In genomic region chr17:24894061-24894994, GRCm38 (mm10) we compare ENCODE assay signal across 8 mouse cellular contexts. TPM values are rescaled to one million over a fixed set of nuclear protein-coding genes. Genes with fewer than 3 reads are reported as not detected.
DNase-seq lines count a peak whose midpoint lies in the region; ATAC-seq lines count a peak whose summit lies in the region.

No protein-coding gene starts in this region.

- no peaks in the 10 kb centered on the region for H3K9me3 ChIP-seq in heart, embryonic 10.5 days
- H3K9me3 ChIP-seq in embryonic facial prominence, embryonic 15.5 days (replicated peaks), result no peaks in the 10 kb centered on the region
- no peaks in the 10 kb centered on the region for H3K9me3 ChIP-seq in limb, embryonic 12.5 days
- no peaks in the 10 kb centered on the region for H3K9me3 ChIP-seq in neural tube, embryonic 15.5 days (replicated peaks)

- H3K36me3 ChIP-seq in heart, embryonic 10.5 days, result peaks cover 69% of the 10 kb centered on the region
- H3K36me3 ChIP-seq in embryonic facial prominence, embryonic 15.5 days, result peaks cover 62% of the 10 kb centered on the region
- peaks cover 63% of the 10 kb centered on the region for H3K36me3 ChIP-seq in limb, embryonic 12.5 days
- H3K36me3 ChIP-seq in neural tube, embryonic 15.5 days, result peaks cover 60% of the 10 kb centered on the region

- peak overlapping the region; percentile 95 for H3K4me2 ChIP-seq in embryonic facial prominence, embryonic 15.5 days (replicated peaks)
- peak overlapping the region; percentile 92 for H3K4me2 ChIP-seq in limb, embryonic 12.5 days
- H3K4me2 ChIP-seq in neural tube, embryonic 15.5 days, result peak overlapping the region; percentile 99

- DNase-seq in heart, embryonic 10.5 days (ENCODE audit: low spot score), result no peak
- DNase-seq in heart, adult 18-20 months, result no peak
- no peak for DNase-seq in left cerebral cortex, postnatal 36 days (ENCODE audit: low spot score in 2 of 2)
- no peak for DNase-seq in layer of hippocampus, postnatal 14 days (ENCODE audit: low spot score in 2 of 2)

- intact Hi-C loops in left cerebral cortex, postnatal 36 days (cut with DNase I), result no loop called here

- H3K27ac ChIP-seq in heart, embryonic 10.5 days, result peak overlapping the region; percentile 94
- peak overlapping the region; percentile 91 for H3K27ac ChIP-seq in embryonic facial prominence, embryonic 15.5 days (replicated peaks)
- peak overlapping the region; percentile 82 for H3K27ac ChIP-seq in limb, embryonic 12.5 days
- peak overlapping the region; percentile 88 for H3K27ac ChIP-seq in neural tube, embryonic 15.5 days (replicated peaks)

- 11% methylated on average over 31 of the region's 31 CpGs for whole genome bisulfite sequencing in heart, embryonic 10.5 days
- WGBS in embryonic facial prominence, embryonic 15.5 days, result 9% methylated on average over 31 of the region's 31 CpGs
- WGBS in limb, embryonic 12.5 days, result 9% methylated on average over 31 of the region's 31 CpGs
- WGBS in neural tube, embryonic 15.5 days, result 12% methylated on average over 31 of the region's 31 CpGs

- no peaks in the 10 kb centered on the region for H3K27me3 ChIP-seq in heart, embryonic 10.5 days (ENCODE audit: insufficient read depth, poor library complexity, severe bottlenecking)
- no peaks in the 10 kb centered on the region for H3K27me3 ChIP-seq in embryonic facial prominence, embryonic 15.5 days
- H3K27me3 ChIP-seq in limb, embryonic 12.5 days, result no peaks in the 10 kb centered on the region
- no peaks in the 10 kb centered on the region for H3K27me3 ChIP-seq in neural tube, embryonic 15.5 days (replicated peaks)

- peaks cover 47% of the 10 kb centered on the region for H3K4me1 ChIP-seq in heart, embryonic 10.5 days
- H3K4me1 ChIP-seq in embryonic facial prominence, embryonic 15.5 days, result peaks cover 43% of the 10 kb centered on the region
- peaks cover 40% of the 10 kb centered on the region for H3K4me1 ChIP-seq in limb, embryonic 12.5 days (replicated peaks)
- H3K4me1 ChIP-seq in neural tube, embryonic 15.5 days, result peaks cover 65% of the 10 kb centered on the region

- peak overlapping the region; percentile 93 for H3K4me3 ChIP-seq in heart, embryonic 10.5 days
- H3K4me3 ChIP-seq in embryonic facial prominence, embryonic 15.5 days (replicated peaks), result peak overlapping the region; percentile 84
- peak overlapping the region; percentile 92 for H3K4me3 ChIP-seq in limb, embryonic 12.5 days (replicated peaks)
- H3K4me3 ChIP-seq in neural tube, embryonic 15.5 days (replicated peaks), result peak overlapping the region; percentile 87

- H3K9ac ChIP-seq in embryonic facial prominence, embryonic 15.5 days, result peak overlapping the region; percentile 83
- H3K9ac ChIP-seq in limb, embryonic 12.5 days (replicated peaks), result peak overlapping the region; percentile 90
- H3K9ac ChIP-seq in neural tube, embryonic 15.5 days (replicated peaks), result peak overlapping the region; percentile 93

- peak; percentile 7 for ATAC-seq in CD4-positive, CD25-positive, alpha-beta regulatory T cell, adult 4 months
- no peak for ATAC-seq in embryonic facial prominence, embryonic 15.5 days (ENCODE audit: insufficient number of reproducible peaks, low FRiP score, low TSS enrichment, low read depth)
- ATAC-seq in limb, embryonic 12.5 days (ENCODE audit: insufficient number of reproducible peaks, insufficient read depth, low FRiP score, low TSS enrichment, low read depth), result no peak
- ATAC-seq in neural tube, embryonic 15.5 days (ENCODE audit: low FRiP score), result peak; percentile 33

RNA-seq across cellular contexts. Expression of gene Eme2, which starts 0.6 kb away (rescaled TPM):
- 25.6 and 28.0 TPM in 2 replicates for polyA plus RNA-seq in heart, embryonic 10.5 days (2016; fragmentation: Nextera tagmentation; extraction: Ambion mirVana)
- total RNA-seq in heart, adult 18-20 months (2021), result 10 to 100 TPM; 18.4 to 22.3 TPM
- 10 to 100 TPM; 19.9 to 41.4 TPM for polyA plus RNA-seq in CD4-positive, CD25-positive, alpha-beta regulatory T cell, adult 4 months (2017; shearing (Covaris generic))
- polyA plus RNA-seq in embryonic facial prominence, embryonic 15.5 days (2015; fragmentation: Nextera tagmentation; extraction: Ambion mirVana), result 28.5 and 32.6 TPM in 2 replicates
- 32.8 and 47.1 TPM in 2 replicates for polyA plus RNA-seq in limb, embryonic 12.5 days (2016; fragmentation: Nextera tagmentation; extraction: Ambion mirVana)
- polyA plus RNA-seq in neural tube, embryonic 15.5 days (2015; fragmentation: Nextera tagmentation; extraction: Ambion mirVana), result 27.9 and 31.3 TPM in 2 replicates
- total RNA-seq in left cerebral cortex, postnatal 36 days (2021), result 10 to 100 TPM; 47.4 to 60.0 TPM
- total RNA-seq in layer of hippocampus, postnatal 14 days (2021), result 10 to 100 TPM; 66.9 to 83.2 TPM

RNA-seq across cellular contexts. Expression of gene Mrps34, which starts 0.6 kb away (rescaled TPM):
- 109 and 117 TPM in 2 replicates for polyA plus RNA-seq in heart, embryonic 10.5 days (2016; fragmentation: Nextera tagmentation; extraction: Ambion mirVana)
- 100 to 1,000 TPM in 1 of 2 experiments, 10 to 100 TPM in 1; 99.9 to 125 TPM for total RNA-seq in heart, adult 18-20 months (2021)
- 10 to 100 TPM; 74.5 to 78.5 TPM for polyA plus RNA-seq in CD4-positive, CD25-positive, alpha-beta regulatory T cell, adult 4 months (2017; shearing (Covaris generic))
- polyA plus RNA-seq in embryonic facial prominence, embryonic 15.5 days (2015; fragmentation: Nextera tagmentation; extraction: Ambion mirVana), result 86.8 and 92.3 TPM in 2 replicates
- polyA plus RNA-seq in limb, embryonic 12.5 days (2016; fragmentation: Nextera tagmentation; extraction: Ambion mirVana), result 89.5 and 94.8 TPM in 2 replicates
- 89.0 and 89.5 TPM in 2 replicates for polyA plus RNA-seq in neural tube, embryonic 15.5 days (2015; fragmentation: Nextera tagmentation; extraction: Ambion mirVana)
- total RNA-seq in left cerebral cortex, postnatal 36 days (2021), result 10 to 100 TPM; 61.8 to 74.6 TPM
- total RNA-seq in layer of hippocampus, postnatal 14 days (2021), result 10 to 100 TPM; 73.0 to 76.3 TPM

RNA-seq across cellular contexts. Expression of gene Nme3, which starts 2.0 kb away (rescaled TPM):
- polyA plus RNA-seq in heart, embryonic 10.5 days (2016; fragmentation: Nextera tagmentation; extraction: Ambion mirVana), result 30.5 and 41.4 TPM in 2 replicates
- 10 to 100 TPM; 33.8 to 36.0 TPM for total RNA-seq in heart, adult 18-20 months (2021)
- polyA plus RNA-seq in CD4-positive, CD25-positive, alpha-beta regulatory T cell, adult 4 months (2017; shearing (Covaris generic)), result 10 to 100 TPM; 40.7 to 52.5 TPM
- 48.2 and 52.0 TPM in 2 replicates for polyA plus RNA-seq in embryonic facial prominence, embryonic 15.5 days (2015; fragmentation: Nextera tagmentation; extraction: Ambion mirVana)
- 46.2 and 46.5 TPM in 2 replicates for polyA plus RNA-seq in limb, embryonic 12.5 days (2016; fragmentation: Nextera tagmentation; extraction: Ambion mirVana)
- polyA plus RNA-seq in neural tube, embryonic 15.5 days (2015; fragmentation: Nextera tagmentation; extraction: Ambion mirVana), result 92.9 and 105 TPM in 2 replicates
- 10 to 100 TPM; 41.4 to 54.3 TPM for total RNA-seq in left cerebral cortex, postnatal 36 days (2021)
- total RNA-seq in layer of hippocampus, postnatal 14 days (2021), result 10 to 100 TPM; 48.6 to 53.8 TPM

RNA-seq across cellular contexts. Expression of gene Spsb3, which starts 7.9 kb away (rescaled TPM):
- 31.1 and 36.1 TPM in 2 replicates for polyA plus RNA-seq in heart, embryonic 10.5 days (2016; fragmentation: Nextera tagmentation; extraction: Ambion mirVana)
- 10 to 100 TPM; 28.1 to 34.0 TPM for total RNA-seq in heart, adult 18-20 months (2021)
- 10 to 100 TPM; 53.0 to 59.5 TPM for polyA plus RNA-seq in CD4-positive, CD25-positive, alpha-beta regulatory T cell, adult 4 months (2017; shearing (Covaris generic))
- polyA plus RNA-seq in embryonic facial prominence, embryonic 15.5 days (2015; fragmentation: Nextera tagmentation; extraction: Ambion mirVana), result 43.5 and 45.3 TPM in 2 replicates
- 40.4 and 46.1 TPM in 2 replicates for polyA plus RNA-seq in limb, embryonic 12.5 days (2016; fragmentation: Nextera tagmentation; extraction: Ambion mirVana)
- 77.6 and 84.2 TPM in 2 replicates for polyA plus RNA-seq in neural tube, embryonic 15.5 days (2015; fragmentation: Nextera tagmentation; extraction: Ambion mirVana)
- 10 to 100 TPM; 56.4 to 63.7 TPM for total RNA-seq in left cerebral cortex, postnatal 36 days (2021)
- total RNA-seq in layer of hippocampus, postnatal 14 days (2021), result 10 to 100 TPM; 40.9 to 41.2 TPM

RNA-seq across cellular contexts. Expression of gene Nubp2, which starts 8.2 kb away (rescaled TPM):
- polyA plus RNA-seq in heart, embryonic 10.5 days (2016; fragmentation: Nextera tagmentation; extraction: Ambion mirVana), result 59.1 and 71.0 TPM in 2 replicates
- 10 to 100 TPM; 20.0 to 21.3 TPM for total RNA-seq in heart, adult 18-20 months (2021)
- polyA plus RNA-seq in CD4-positive, CD25-positive, alpha-beta regulatory T cell, adult 4 months (2017; shearing (Covaris generic)), result 100 to 1,000 TPM in 1 of 2 experiments, 10 to 100 TPM in 1; 76.6 to 104 TPM
- polyA plus RNA-seq in embryonic facial prominence, embryonic 15.5 days (2015; fragmentation: Nextera tagmentation; extraction: Ambion mirVana), result 48.9 and 49.6 TPM in 2 replicates
- 50.1 and 53.2 TPM in 2 replicates for polyA plus RNA-seq in limb, embryonic 12.5 days (2016; fragmentation: Nextera tagmentation; extraction: Ambion mirVana)
- polyA plus RNA-seq in neural tube, embryonic 15.5 days (2015; fragmentation: Nextera tagmentation; extraction: Ambion mirVana), result 63.2 and 68.9 TPM in 2 replicates
- 10 to 100 TPM; 31.4 to 34.8 TPM for total RNA-seq in left cerebral cortex, postnatal 36 days (2021)
- total RNA-seq in layer of hippocampus, postnatal 14 days (2021), result 10 to 100 TPM; 37.7 to 43.4 TPM

Comparison
In these comparisons a context has a peak if more than half of its experiments do, and no peak if none do; other contexts are left out.
1. ATAC-seq: peak in CD4-positive, CD25-positive, alpha-beta regulatory T cell, adult 4 months (single experiment) and neural tube, embryonic 15.5 days (single experiment); none in embryonic facial prominence, embryonic 15.5 days (single experiment) and limb, embryonic 12.5 days (single experiment).
2. Peak in every context shown above with its lines, with median percentiles within 50 percentile points of each other: H3K27ac ChIP-seq, H3K4me3 ChIP-seq, H3K4me2 ChIP-seq and H3K9ac ChIP-seq.